Mouse (Mus musculus): ENCODE data around the gene Cpt1a.

GRCm38 (mm10) chr19:3307175-3307949 lies 14.8 kb upstream of the Cpt1a start:
- TF ChIP-seq CTCF (IDR thresholded peaks at IDR 0.05; ENCODE audit: low read depth) (no peak), EP300 (IDR thresholded peaks at IDR 0.05; ENCODE audit: low read depth) (no peak)
